Mouse (Mus musculus): ENCODE results near the gene Slc26a9. TPM values are rescaled to one million over a fixed set of nuclear protein-coding genes. Genes with fewer than 3 reads are reported as not detected.

Gene Slc26a9
- total RNA-seq, 1 experiment, result 0.36 TPM

GRCm38 (mm10) chr1:131747761-131748160 is 3.9 kb downstream of the Slc26a9 start:
- Histone ChIP-seq H3K9ac (ENCODE audit: insufficient read depth, low read depth, low read length, poor library complexity, severe bottlenecking) (no peak overlapping the region), H3K9me3 (ENCODE audit: control insufficient read depth, insufficient read depth, low read depth, low read length) (no peaks in the 10 kb centered on the region), H3K4me1 (ENCODE audit: control insufficient read depth in 2 of 2, insufficient read depth in 2 of 2, low read length in 2 of 2, poor library complexity in 1 of 2) (peaks cover 0 to 20% of the 10 kb centered on the region in 2 experiments; a peak in 2 of 4 replicates), H3K4me3 (ENCODE audit: insufficient read depth in 1 of 2, low read depth in 1 of 2, low read length in 2 of 2, poor library complexity in 1 of 2, severe bottlenecking in 1 of 2) (no peak overlapping the region), H3K36me3 (ENCODE audit: control insufficient read depth, insufficient read depth, low read length, poor library complexity, severe bottlenecking) (no peaks in the 10 kb centered on the region), H3K27ac (ENCODE audit: insufficient read depth, low read depth, low read length, poor library complexity, severe bottlenecking) (no peak overlapping the region)
- DNase-seq (ENCODE audit: low read depth, low spot score), result no peak
- TF ChIP-seq HCFC1 (IDR thresholded peaks at IDR 0.05; ENCODE audit: borderline replicate concordance, insufficient read depth, low read length) (no peak), ZC3H11A (IDR thresholded peaks at IDR 0.05; ENCODE audit: borderline replicate concordance, low read depth, low read length) (no peak), ZNF384 (IDR thresholded peaks at IDR 0.05; ENCODE audit: low read depth, low read length) (no peak), MAFK (IDR thresholded peaks at IDR 0.05; ENCODE audit: insufficient read depth, low read depth, low read length) (no peak), CHD2 (IDR thresholded peaks at IDR 0.05; ENCODE audit: low read depth, low read length) (no peak)
- in situ Hi-C loops (cut with MboI; ENCODE audit: low sequenced_read_pairs in 2 of 2, unreplicated experiment in 2 of 2), result no loop called here

GRCm38 (mm10) chr1:131748636-131749035 is 4.8 kb downstream of the Slc26a9 start:
- TF ChIP-seq ZC3H11A (IDR thresholded peaks at IDR 0.05; ENCODE audit: borderline replicate concordance, low read depth, low read length) (no peak), HCFC1 (IDR thresholded peaks at IDR 0.05; ENCODE audit: borderline replicate concordance, insufficient read depth, low read length) (no peak), MAFK (IDR thresholded peaks at IDR 0.05; ENCODE audit: insufficient read depth, low read depth, low read length) (no peak), ZNF384 (IDR thresholded peaks at IDR 0.05; ENCODE audit: low read depth, low read length) (no peak), CHD2 (IDR thresholded peaks at IDR 0.05; ENCODE audit: low read depth, low read length) (no peak)
- in situ Hi-C loops (cut with MboI; ENCODE audit: low sequenced_read_pairs in 2 of 2, unreplicated experiment in 2 of 2), result no loop called here

GRCm38 (mm10) chr1:131749706-131750545 is 6.1 kb downstream of the Slc26a9 start:
- H3K9me3 ChIP-seq (ENCODE audit: control insufficient read depth, insufficient read depth, low read depth, low read length), result no peaks in the 10 kb centered on the region
- TF ChIP-seq CHD2 (IDR thresholded peaks at IDR 0.05; ENCODE audit: low read depth, low read length), result no peak
- no peak for TF ChIP-seq MAFK (IDR thresholded peaks at IDR 0.05; ENCODE audit: insufficient read depth, low read depth, low read length)
- TF ChIP-seq ZC3H11A (IDR thresholded peaks at IDR 0.05; ENCODE audit: borderline replicate concordance, low read depth, low read length), result no peak
- TF ChIP-seq HCFC1 (IDR thresholded peaks at IDR 0.05; ENCODE audit: borderline replicate concordance, insufficient read depth, low read length), result no peak
- no peak for TF ChIP-seq ZNF384 (IDR thresholded peaks at IDR 0.05; ENCODE audit: low read depth, low read length)
- peaks cover 0 to 20% of the 10 kb centered on the region in 2 experiments; a peak in 2 of 4 replicates for H3K4me1 ChIP-seq (ENCODE audit: control insufficient read depth in 2 of 2, insufficient read depth in 2 of 2, low read length in 2 of 2, poor library complexity in 1 of 2)
- no peak overlapping the region for H3K4me3 ChIP-seq (ENCODE audit: insufficient read depth in 1 of 2, low read depth in 1 of 2, low read length in 2 of 2, poor library complexity in 1 of 2, severe bottlenecking in 1 of 2)
- H3K9ac ChIP-seq (ENCODE audit: insufficient read depth, low read depth, low read length, poor library complexity, severe bottlenecking), result no peak overlapping the region
- in situ Hi-C loops (cut with MboI; ENCODE audit: low sequenced_read_pairs in 2 of 2, unreplicated experiment in 2 of 2), result no loop called here
- no peak for DNase-seq (ENCODE audit: low read depth, low spot score)
- no peak overlapping the region for H3K27ac ChIP-seq (ENCODE audit: insufficient read depth, low read depth, low read length, poor library complexity, severe bottlenecking)
- H3K36me3 ChIP-seq (ENCODE audit: control insufficient read depth, insufficient read depth, low read length, poor library complexity, severe bottlenecking), result no peaks in the 10 kb centered on the region

More at GRCm38 (mm10) chr1:131748636-131749035, 4.8 kb downstream of the Slc26a9 start:
- Histone ChIP-seq H3K27ac (ENCODE audit: insufficient read depth, low read depth, low read length, poor library complexity, severe bottlenecking) (no peak overlapping the region), H3K9ac (ENCODE audit: insufficient read depth, low read depth, low read length, poor library complexity, severe bottlenecking) (no peak overlapping the region), H3K4me1 (ENCODE audit: control insufficient read depth in 2 of 2, insufficient read depth in 2 of 2, low read length in 2 of 2, poor library complexity in 1 of 2) (peaks cover 0 to 20% of the 10 kb centered on the region in 2 experiments; a peak in 2 of 4 replicates), H3K36me3 (ENCODE audit: control insufficient read depth, insufficient read depth, low read length, poor library complexity, severe bottlenecking) (no peaks in the 10 kb centered on the region), H3K9me3 (ENCODE audit: control insufficient read depth, insufficient read depth, low read depth, low read length) (no peaks in the 10 kb centered on the region), H3K4me3 (ENCODE audit: insufficient read depth in 1 of 2, low read depth in 1 of 2, low read length in 2 of 2, poor library complexity in 1 of 2, severe bottlenecking in 1 of 2) (no peak overlapping the region)
- no peak for DNase-seq (ENCODE audit: low read depth, low spot score)

GRCm38 (mm10) chr1:131751181-131751890 is 7.5 kb downstream of the Slc26a9 start:
- no peak for DNase-seq (ENCODE audit: low read depth, low spot score)
- Histone ChIP-seq H3K4me1 (ENCODE audit: control insufficient read depth in 2 of 2, insufficient read depth in 2 of 2, low read length in 2 of 2, poor library complexity in 1 of 2) (peaks cover 0 to 12% of the 10 kb centered on the region in 2 experiments; a peak in 2 of 4 replicates), H3K9me3 (ENCODE audit: control insufficient read depth, insufficient read depth, low read depth, low read length) (no peaks in the 10 kb centered on the region), H3K36me3 (ENCODE audit: control insufficient read depth, insufficient read depth, low read length, poor library complexity, severe bottlenecking) (no peaks in the 10 kb centered on the region), H3K9ac (ENCODE audit: insufficient read depth, low read depth, low read length, poor library complexity, severe bottlenecking) (no peak overlapping the region), H3K4me3 (ENCODE audit: insufficient read depth in 1 of 2, low read depth in 1 of 2, low read length in 2 of 2, poor library complexity in 1 of 2, severe bottlenecking in 1 of 2) (no peak overlapping the region), H3K27ac (ENCODE audit: insufficient read depth, low read depth, low read length, poor library complexity, severe bottlenecking) (no peak overlapping the region)
- in situ Hi-C loops (cut with MboI; ENCODE audit: low sequenced_read_pairs in 2 of 2, unreplicated experiment in 2 of 2), result no loop called here
- TF ChIP-seq CHD2 (IDR thresholded peaks at IDR 0.05; ENCODE audit: low read depth, low read length) (no peak), HCFC1 (IDR thresholded peaks at IDR 0.05; ENCODE audit: borderline replicate concordance, insufficient read depth, low read length) (no peak), MAFK (IDR thresholded peaks at IDR 0.05; ENCODE audit: insufficient read depth, low read depth, low read length) (no peak), ZNF384 (IDR thresholded peaks at IDR 0.05; ENCODE audit: low read depth, low read length) (no peak), ZC3H11A (IDR thresholded peaks at IDR 0.05; ENCODE audit: borderline replicate concordance, low read depth, low read length) (no peak)

Data from ES-E14 (cell line).